Mouse (Mus musculus) spleen, adult 2 months (tissue): Measurements from ENCODE around the gene Fcna. TPM values are rescaled to one million over a fixed set of nuclear protein-coding genes. Genes with fewer than 3 reads are reported as not detected.

Source experiments
- DNase-seq, 2 experiments: peaks; one replicate each; pipeline versions ENCODE4 v3.0.0 to v3.0.0-alpha.2; 2012 to 2021; ENCODE audit warnings: low spot score in 2 of 2, low read depth in 1 of 2
- H3K27ac ChIP-seq: fragments of 200-500 bp; 2 replicates; pipeline ENCODE4 v1.5.1; 2012; ENCODE audit warnings: low read length, inconsistent platforms; ENCODE audit not compliant: insufficient read depth
- H3K27me3 ChIP-seq: fragments of 200-500 bp; 2 replicates; pipeline ENCODE4 v1.6.1; 2012; ENCODE audit warnings: mild to moderate bottlenecking, moderate library complexity, low read length, inconsistent platforms; ENCODE audit not compliant: control insufficient read depth, insufficient read depth
- H3K36me3 ChIP-seq: fragments of 200-500 bp; 2 replicates; pipeline ENCODE4 v1.6.1; 2012; ENCODE audit warnings: mild to moderate bottlenecking, low read length, inconsistent platforms; ENCODE audit not compliant: control insufficient read depth, insufficient read depth
- H3K4me1 ChIP-seq: fragments of 200-500 bp; 2 replicates; pipeline ENCODE4 v1.6.1; 2011; ENCODE audit warnings: inconsistent platforms; ENCODE audit not compliant: control insufficient read depth, insufficient read depth, insufficient read length
- H3K4me3 ChIP-seq: fragments of 200-500 bp; 2 replicates; pipeline ENCODE4 v1.5.1; 2011; ENCODE audit warnings: mild to moderate bottlenecking, inconsistent platforms; ENCODE audit not compliant: insufficient read depth, insufficient read length; ENCODE audit errors: extremely low read depth
- CTCF ChIP-seq: fragments of 200-500 bp; IDR thresholded peaks from 2 replicates; pipeline ENCODE4 v1.5.1; 2011; ENCODE audit warnings: mild to moderate bottlenecking, inconsistent platforms; ENCODE audit not compliant: insufficient read depth, insufficient read length, insufficient replicate concordance; ENCODE audit errors: extremely low read depth
- POLR2A ChIP-seq: fragments of 200-500 bp; IDR thresholded peaks from 2 replicates; pipeline ENCODE4 v1.6.1; 2011; ENCODE audit warnings: low read depth, low read length, inconsistent platforms
- WGBS: fragments of 180-500 bp; shearing (Covaris S2); methylation state at CpG from one replicate; pipeline ENCODE4 v1.1.7; 2018; 5-methylcytosine and 5-hydroxymethylcytosine counted together
- polyA plus RNA-seq: library from polyadenylated mRNA; depleted of rRNA; stranded (reverse); fragments of >200 nt; gene quantifications from 2 replicates; pipeline ENCODE4 v1.2.3, GENCODE M21; 2012

Gene Fcna
- polyA plus RNA-seq, 1 experiment = 120 TPM

DNA sequence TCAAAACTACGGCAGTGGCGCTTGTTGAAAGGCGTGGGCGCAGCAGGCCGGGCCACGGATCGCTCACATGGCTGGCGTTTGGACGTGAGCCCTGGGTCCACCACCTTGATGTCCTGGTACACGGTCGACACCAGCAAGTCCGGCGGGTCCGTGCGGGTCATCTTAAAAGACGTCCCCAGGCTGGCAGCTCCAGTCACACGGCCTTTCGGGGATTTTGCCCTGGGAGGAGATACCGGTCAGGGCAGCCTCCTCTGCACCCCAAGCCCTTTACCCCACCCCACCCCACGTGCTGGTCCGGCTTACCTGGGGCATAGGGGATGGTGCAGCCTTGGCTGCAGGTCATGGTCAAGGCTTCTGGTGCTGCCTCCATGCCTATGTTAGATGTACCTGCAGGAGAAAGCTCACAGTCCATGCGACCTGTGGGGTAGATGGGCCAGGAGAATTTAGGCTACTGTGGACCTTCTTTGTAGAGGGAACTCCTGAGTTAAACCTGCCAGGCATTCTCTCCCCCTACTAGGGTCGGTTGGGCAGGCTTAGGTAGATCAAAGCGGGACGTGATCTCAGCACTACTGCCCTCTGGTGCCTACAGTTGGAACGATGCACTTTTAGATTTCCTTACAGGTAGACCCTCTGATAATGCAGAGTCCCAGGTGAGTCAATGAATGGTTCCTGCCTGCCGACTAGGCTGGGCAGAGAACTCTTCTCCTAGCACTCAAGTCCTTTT, 47.9 kb downstream of the Fcna start:
- peak; percentile 57 to 68 for DNase-seq
- H3K4me1 ChIP-seq = peaks cover 38% of the 10 kb centered on the region
- no peak overlapping the region for H3K27ac ChIP-seq
- H3K4me3 ChIP-seq = no peak overlapping the region
- 8% methylated on average over 27 of the region's 27 CpGs for WGBS
- peaks cover 7% of the 10 kb centered on the region for H3K36me3 ChIP-seq
- peak; percentile 34; the same call in 1 of the 2 replicates for TF ChIP-seq CTCF
- no peak for TF ChIP-seq POLR2A
- peaks cover 25% of the 10 kb centered on the region for H3K27me3 ChIP-seq

DNA sequence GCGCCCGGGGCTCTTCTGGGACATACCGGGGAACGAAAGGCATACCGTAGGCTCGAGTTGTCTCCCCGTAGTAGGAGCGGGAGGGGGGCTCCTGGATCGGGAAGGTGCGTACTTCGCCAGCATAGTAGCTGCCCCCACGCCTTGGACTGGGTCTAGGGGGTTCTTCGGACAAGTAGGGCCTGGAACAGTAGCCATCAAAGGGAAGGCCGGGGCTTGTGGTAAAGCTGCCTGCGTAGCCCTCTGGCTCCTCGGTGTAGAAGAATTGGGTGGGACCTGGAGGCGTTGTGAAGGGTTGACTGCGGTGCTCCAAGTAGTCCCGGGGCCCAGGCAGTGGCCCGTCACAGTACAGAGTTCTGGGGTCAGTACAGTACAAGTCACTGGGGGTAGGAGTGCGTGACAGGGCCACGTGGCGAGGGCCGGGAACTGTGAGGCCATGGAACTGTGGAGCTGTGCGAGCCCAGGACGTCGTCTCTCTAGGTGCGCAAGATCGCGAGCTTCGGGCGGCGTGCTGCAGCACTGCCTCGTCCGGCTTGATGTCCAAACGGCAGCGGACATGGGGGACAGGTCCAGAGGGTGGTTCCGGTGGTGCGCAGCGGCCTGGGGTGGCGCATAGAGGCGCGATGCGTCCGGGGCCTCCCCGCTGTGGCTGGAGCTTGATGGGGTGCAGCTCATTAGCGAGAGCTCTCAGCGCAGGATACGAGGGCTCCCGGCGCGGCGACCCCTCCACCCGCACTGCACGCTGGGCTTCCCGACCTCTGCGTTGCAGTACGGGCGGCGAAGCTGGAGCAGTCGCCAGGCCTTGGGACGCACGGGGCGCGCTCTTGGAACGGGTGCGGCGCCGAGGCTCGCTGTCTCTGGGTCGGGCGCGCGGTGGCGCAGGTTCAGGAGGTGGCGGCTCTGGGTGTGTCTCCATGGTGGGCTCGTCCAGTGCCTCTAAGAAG, 48.8 kb downstream of the Fcna start:
- Histone ChIP-seq H3K4me1 (peaks cover 41% of the 10 kb centered on the region), H3K4me3 (no peak overlapping the region), H3K27me3 (peaks cover 25% of the 10 kb centered on the region), H3K27ac (no peak overlapping the region), H3K36me3 (peaks cover 2% of the 10 kb centered on the region; the same call in 1 of the 2 replicates)
- 10% methylated on average over 77 of the region's 77 CpGs for WGBS
- TF ChIP-seq POLR2A (no peak), CTCF (no peak)
- DNase-seq = no peak

DNA sequence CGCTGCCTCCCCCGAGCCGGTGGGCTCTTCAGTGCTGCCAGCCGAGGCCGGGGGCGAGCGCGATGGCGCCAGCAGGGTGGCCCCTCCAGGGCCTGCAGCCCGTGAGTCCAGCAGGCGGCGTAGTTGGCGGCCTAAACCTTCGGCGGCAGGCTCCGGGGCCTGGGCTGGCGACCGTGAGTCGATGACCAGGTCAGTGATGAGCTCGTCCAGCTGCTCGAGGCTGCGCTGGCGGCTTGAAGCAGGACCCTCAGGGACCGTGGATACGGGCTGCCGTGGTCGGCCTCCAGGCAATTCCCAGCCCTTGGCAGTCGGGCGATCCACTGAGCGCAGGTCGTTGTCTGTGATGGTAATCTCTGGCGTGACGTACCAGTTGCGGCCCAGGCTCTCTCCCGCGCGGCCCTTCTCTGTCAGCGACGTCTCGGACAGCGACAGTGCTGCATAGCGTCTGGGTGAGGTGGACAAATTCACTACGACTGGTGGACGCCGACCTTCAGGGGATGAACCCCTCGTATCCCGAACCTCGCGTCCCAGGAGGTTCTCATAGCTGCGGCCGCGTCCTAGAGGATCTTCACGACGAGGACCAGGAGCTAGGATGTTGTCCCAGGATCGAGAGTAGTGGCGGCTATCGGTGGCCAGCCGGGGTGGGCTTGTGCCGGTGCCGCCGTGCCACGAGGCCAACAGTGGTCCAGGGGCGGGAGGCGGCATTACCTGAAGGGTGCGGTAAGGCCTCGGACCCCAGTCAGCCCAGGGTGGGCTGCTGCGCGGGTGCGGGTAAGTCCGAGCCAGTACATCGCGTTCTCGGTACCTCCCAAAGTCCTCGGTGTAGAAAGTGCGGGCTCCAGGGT, 49.7 kb downstream of the Fcna start:
- WGBS = 11% methylated on average over 75 of the region's 75 CpGs
- TF ChIP-seq POLR2A = no peak
- no peak for TF ChIP-seq CTCF
- H3K27ac ChIP-seq = no peak overlapping the region
- H3K27me3 ChIP-seq = peaks cover 25% of the 10 kb centered on the region
- peaks cover 42% of the 10 kb centered on the region for H3K4me1 ChIP-seq
- peak overlapping the region; percentile 16; the same call in 1 of the 2 replicates for H3K4me3 ChIP-seq
- DNase-seq = no peak
- no peaks in the 10 kb centered on the region for H3K36me3 ChIP-seq

GRCm38 (mm10) chr2:25576965-25577891, 50.6 kb downstream of the Fcna start:
- no peak for DNase-seq
- H3K4me1 ChIP-seq = peaks cover 42% of the 10 kb centered on the region
- H3K4me3 ChIP-seq = peak overlapping the region; percentile 22; the same call in 1 of the 2 replicates
- H3K27ac ChIP-seq = no peak overlapping the region
- H3K27me3 ChIP-seq = peaks cover 25% of the 10 kb centered on the region
- WGBS = 30% methylated on average over 92 of the region's 92 CpGs
- TF ChIP-seq POLR2A (no peak), CTCF (no peak)
- H3K36me3 ChIP-seq = no peaks in the 10 kb centered on the region

DNA sequence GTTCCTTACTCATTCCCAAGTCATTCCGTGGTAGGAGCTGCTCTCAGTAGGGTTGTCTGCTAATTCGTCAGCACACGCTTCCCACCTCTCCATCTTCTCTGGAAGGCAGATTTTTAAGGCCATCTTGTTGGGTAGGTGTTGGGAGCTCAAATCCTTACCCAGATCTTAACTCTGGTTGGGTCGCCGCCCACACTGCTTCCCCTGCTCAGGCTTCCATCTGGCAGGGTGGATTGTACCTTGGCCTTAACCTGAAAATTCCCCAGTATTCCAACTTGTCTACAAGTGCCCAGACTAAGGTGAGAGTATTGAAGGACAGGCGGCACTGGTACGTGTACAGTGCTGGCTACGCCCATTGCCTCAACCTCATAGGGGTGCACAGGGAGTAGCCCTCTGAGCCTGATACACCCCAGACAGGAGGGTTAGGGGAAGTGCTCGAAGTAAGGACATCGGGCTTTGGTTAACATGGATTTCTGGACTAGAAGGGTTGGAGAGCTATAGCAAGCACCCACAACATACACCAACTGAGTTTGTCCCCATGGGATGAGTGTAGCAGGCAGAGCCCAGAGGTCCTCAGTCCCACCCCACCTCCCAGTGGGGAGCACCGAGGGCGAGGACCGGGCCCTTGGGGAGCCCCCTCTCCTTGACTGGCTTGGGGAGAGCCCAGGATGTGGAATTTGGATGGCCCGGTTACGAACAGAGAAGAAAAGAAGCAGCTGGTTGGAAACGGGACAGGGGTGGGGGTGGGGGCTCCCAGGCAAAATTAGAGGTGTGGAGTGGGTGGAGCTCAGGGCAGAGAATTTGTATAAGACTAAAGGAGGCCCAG, 51.6 kb downstream of the Fcna start:
- DNase-seq = no peak
- 92% methylated on average over 16 of the region's 16 CpGs for WGBS

More for the DNA sequence above, 51.6 kb downstream of the Fcna start:
- H3K36me3 ChIP-seq = no peaks in the 10 kb centered on the region
- H3K4me1 ChIP-seq = peaks cover 39% of the 10 kb centered on the region
- TF ChIP-seq CTCF (no peak), POLR2A (no peak)
- H3K4me3 ChIP-seq = no peak overlapping the region
- peaks cover 25% of the 10 kb centered on the region for H3K27me3 ChIP-seq
- no peak overlapping the region for H3K27ac ChIP-seq
